Mouse (Mus musculus): ENCODE measurements around the gene 4930402K13Rik. TPM values are rescaled to one million over a fixed set of nuclear protein-coding genes. Genes with fewer than 3 reads are reported as not detected.
A peak's percentile ranks its signal among the peaks of the same experiment; 100 is the strongest.
"Not testable (repeated sequence)": the region's sequence is repeated elsewhere in the genome, so short reads cannot be mapped to it uniquely, and the experiment has no call there.

Gene 4930402K13Rik
- polyA plus RNA-seq (2015; fragmentation: Nextera tagmentation; extraction: Ambion mirVana), result not detected in 2 replicates

GRCm38 (mm10) chrX:9104262-9104661, at the start of gene 4930402K13Rik:
Gene 4930402K13Rik (plus strand): TSS chrX:9104562.
- no peak for DNase-seq (ENCODE audit: low spot score)
- Histone ChIP-seq H3K4me3 (ENCODE audit: low read depth, low read length) (no peak within 1 kb of the TSS), H3K27ac (replicated peaks) (no peak within 1 kb of the TSS), H3K4me1 (replicated peaks; ENCODE audit: control insufficient read depth, insufficient read depth) (no peaks in the 10 kb centered on the region), H3K9ac (ENCODE audit: low read length) (no peak within 1 kb of the TSS), H3K9me3 (ENCODE audit: control insufficient read depth, low read length) (no peaks in the 10 kb centered on the region), H3K4me2 (replicated peaks; ENCODE audit: low read depth) (no peak within 1 kb of the TSS), H3K36me3 (ENCODE audit: control insufficient read depth, insufficient read depth, low read length) (no peaks in the 10 kb centered on the region), H3K27me3 (ENCODE audit: control insufficient read depth, insufficient read depth, low read length) (no peaks in the 10 kb centered on the region)
- no peak for TF ChIP-seq EP300 (optimal IDR thresholded peaks at IDR 0.05)
- no peak for TF ChIP-seq CTCF (IDR thresholded peaks at IDR 0.05; ENCODE audit: low read depth)
- ATAC-seq (ENCODE audit: low FRiP score, low TSS enrichment), result no peak
- 88% methylated on average over 6 of the region's 6 CpGs for WGBS

- WGBS, result 31% methylated on average over 6 of the region's 9 CpGs
Measured at GRCm38 (mm10) chrX:9060952-9061351, 43.4 kb upstream of the 4930402K13Rik start.

GRCm38 (mm10) chrX:9062101-9062500, 42.3 kb upstream of the 4930402K13Rik start:
- Histone ChIP-seq H3K9ac (ENCODE audit: low read length) (no peak overlapping the region), H3K4me2 (replicated peaks; ENCODE audit: low read depth) (no peak overlapping the region), H3K36me3 (ENCODE audit: control insufficient read depth, insufficient read depth, low read length) (no peaks in the 10 kb centered on the region), H3K9me3 (ENCODE audit: control insufficient read depth, low read length) (no peaks in the 10 kb centered on the region), H3K4me1 (replicated peaks; ENCODE audit: control insufficient read depth, insufficient read depth) (no peaks in the 10 kb centered on the region), H3K27me3 (ENCODE audit: control insufficient read depth, insufficient read depth, low read length) (no peaks in the 10 kb centered on the region), H3K4me3 (ENCODE audit: low read depth, low read length) (no peak overlapping the region), H3K27ac (replicated peaks) (no peak overlapping the region)
- TF ChIP-seq EP300 (optimal IDR thresholded peaks at IDR 0.05) (no peak), CTCF (IDR thresholded peaks at IDR 0.05; ENCODE audit: low read depth) (no peak)
- DNase-seq (ENCODE audit: low spot score) (no peak), ATAC-seq (ENCODE audit: low FRiP score, low TSS enrichment) (no peak)
- WGBS, result 92% methylated on average over 4 of the region's 4 CpGs

More at GRCm38 (mm10) chrX:9060952-9061351, 43.4 kb upstream of the 4930402K13Rik start:
- not testable (repeated sequence) for H3K4me3 ChIP-seq (ENCODE audit: low read depth, low read length); H3K36me3 ChIP-seq (ENCODE audit: control insufficient read depth, insufficient read depth, low read length); DNase-seq (ENCODE audit: low spot score); H3K4me1 ChIP-seq (replicated peaks; ENCODE audit: control insufficient read depth, insufficient read depth); H3K27ac ChIP-seq (replicated peaks); H3K9ac ChIP-seq (ENCODE audit: low read length); ATAC-seq (ENCODE audit: low FRiP score, low TSS enrichment); H3K27me3 ChIP-seq (ENCODE audit: control insufficient read depth, insufficient read depth, low read length); H3K9me3 ChIP-seq (ENCODE audit: control insufficient read depth, low read length); H3K4me2 ChIP-seq (replicated peaks; ENCODE audit: low read depth)
- peak; percentile 51 for TF ChIP-seq CTCF (IDR thresholded peaks at IDR 0.05; ENCODE audit: low read depth)

- H3K4me2 ChIP-seq (replicated peaks; ENCODE audit: low read depth); H3K9ac ChIP-seq (ENCODE audit: low read length); H3K27me3 ChIP-seq (ENCODE audit: control insufficient read depth, insufficient read depth, low read length); H3K4me3 ChIP-seq (ENCODE audit: low read depth, low read length); H3K36me3 ChIP-seq (ENCODE audit: control insufficient read depth, insufficient read depth, low read length); H3K27ac ChIP-seq (replicated peaks); ATAC-seq (ENCODE audit: low FRiP score, low TSS enrichment); H3K4me1 ChIP-seq (replicated peaks; ENCODE audit: control insufficient read depth, insufficient read depth); DNase-seq (ENCODE audit: low spot score); H3K9me3 ChIP-seq (ENCODE audit: control insufficient read depth, low read length): not testable (repeated sequence)
- WGBS, result 95% methylated on average over 10 of the region's 11 CpGs
Measured at GRCm38 (mm10) chrX:9062715-9063114, 41.6 kb upstream of the 4930402K13Rik start, which contains the start of gene Fthl17f. Gene Fthl17f (plus strand): TSS chrX:9063015.

- H3K4me1 ChIP-seq (replicated peaks; ENCODE audit: control insufficient read depth, insufficient read depth); H3K36me3 ChIP-seq (ENCODE audit: control insufficient read depth, insufficient read depth, low read length); H3K4me2 ChIP-seq (replicated peaks; ENCODE audit: low read depth); H3K4me3 ChIP-seq (ENCODE audit: low read depth, low read length); H3K9me3 ChIP-seq (ENCODE audit: control insufficient read depth, low read length); H3K27me3 ChIP-seq (ENCODE audit: control insufficient read depth, insufficient read depth, low read length); ATAC-seq (ENCODE audit: low FRiP score, low TSS enrichment); DNase-seq (ENCODE audit: low spot score); H3K9ac ChIP-seq (ENCODE audit: low read length); H3K27ac ChIP-seq (replicated peaks): not testable (repeated sequence)
- 9% methylated on average over 8 of the region's 10 CpGs for WGBS
- TF ChIP-seq CTCF (IDR thresholded peaks at IDR 0.05; ENCODE audit: low read depth), result peak; percentile 60
Measured at GRCm38 (mm10) chrX:9077699-9078098, 26.7 kb upstream of the 4930402K13Rik start.

- not testable (repeated sequence) for H3K4me1 ChIP-seq (replicated peaks; ENCODE audit: control insufficient read depth, insufficient read depth); DNase-seq (ENCODE audit: low spot score); H3K27ac ChIP-seq (replicated peaks); H3K36me3 ChIP-seq (ENCODE audit: control insufficient read depth, insufficient read depth, low read length); H3K9me3 ChIP-seq (ENCODE audit: control insufficient read depth, low read length); H3K9ac ChIP-seq (ENCODE audit: low read length); ATAC-seq (ENCODE audit: low FRiP score, low TSS enrichment); H3K4me3 ChIP-seq (ENCODE audit: low read depth, low read length); H3K27me3 ChIP-seq (ENCODE audit: control insufficient read depth, insufficient read depth, low read length); H3K4me2 ChIP-seq (replicated peaks; ENCODE audit: low read depth)
Measured at GRCm38 (mm10) chrX:9095066-9095465, 9.3 kb upstream of the 4930402K13Rik start.

Data from stomach, postnatal 0 days (tissue).